Mouse (Mus musculus) mature B cell (primary cell): ENCODE results near the gene Olfr510.
"Not testable (repeated sequence)": the region's sequence is repeated elsewhere in the genome, so short reads cannot be mapped to it uniquely, and the experiment has no call there.

Experiments
- in situ Hi-C: fragments of 300-500 bp; cut with MboI; formaldehyde crosslinking; loops from 2 replicates; pipeline ENCODE4 v1.14.3; 2019

Olfr510 gene

DNA sequence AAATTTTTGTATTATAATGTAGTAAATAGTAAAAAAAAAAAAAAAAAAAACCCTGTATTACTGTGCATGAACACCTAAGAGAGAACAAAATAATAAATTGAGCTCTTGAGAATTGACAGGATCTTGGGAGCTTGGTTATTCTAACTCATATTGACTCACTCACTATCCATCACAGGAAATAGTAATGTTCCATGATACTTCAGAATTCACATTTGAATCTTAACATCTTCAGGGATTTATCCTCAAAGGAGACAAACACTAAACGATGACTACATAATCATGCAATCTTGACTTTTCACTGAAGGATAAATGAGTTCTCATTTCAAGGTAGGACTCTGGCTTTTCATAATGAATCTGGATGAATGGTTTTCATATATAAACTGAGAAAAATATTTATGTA is at the start of gene Olfr510:
TSS of gene Olfr510 (plus strand) at position 301 of the 400 bp plus-strand sequence.
- in situ Hi-C loops = no loop called here

DNA sequence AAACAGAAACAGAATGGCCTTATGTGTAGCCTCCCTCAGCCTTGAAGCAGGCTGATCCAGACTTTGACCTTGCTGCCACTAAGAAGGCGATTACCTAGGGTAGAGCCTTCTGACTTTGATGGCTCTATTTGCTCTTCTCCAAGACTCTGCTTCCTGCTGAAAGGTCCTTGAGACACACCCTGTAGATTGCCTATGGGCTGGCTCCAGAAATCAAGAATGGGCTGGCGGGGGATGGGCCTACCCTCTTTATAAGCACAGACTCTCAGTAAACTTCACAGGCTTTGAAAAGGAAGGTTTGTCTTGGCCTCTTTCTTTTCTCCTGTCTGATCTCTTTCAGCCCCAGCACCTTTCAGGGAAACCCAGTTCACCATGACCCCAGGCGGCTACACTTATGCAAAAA is 49.4 kb upstream of the Olfr510 start:
- in situ Hi-C loops = not testable (repeated sequence)

DNA sequence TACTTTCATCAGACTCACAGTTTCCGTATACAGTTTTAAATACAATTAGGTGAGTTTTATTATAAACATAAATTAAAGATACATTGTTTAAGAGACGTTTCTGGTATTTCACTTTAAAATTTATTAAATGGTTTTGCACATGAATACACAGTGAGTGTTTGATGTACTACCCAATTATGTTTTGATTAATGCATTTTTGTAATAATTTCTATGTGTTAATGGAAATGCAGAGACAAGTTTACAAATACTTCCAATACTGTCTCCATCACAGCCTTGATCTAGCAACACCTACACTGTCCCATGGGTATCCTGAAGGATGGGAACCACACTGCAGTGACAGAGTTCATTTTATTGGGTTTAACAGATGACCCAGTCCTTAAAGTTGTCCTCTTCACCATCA is 44.7 kb upstream of the Olfr510 start, which contains the start of gene Olfr507:
TSS of gene Olfr507 (plus strand) at position 301 of the 400 bp plus-strand sequence.
- in situ Hi-C loops = no loop called here

DNA sequence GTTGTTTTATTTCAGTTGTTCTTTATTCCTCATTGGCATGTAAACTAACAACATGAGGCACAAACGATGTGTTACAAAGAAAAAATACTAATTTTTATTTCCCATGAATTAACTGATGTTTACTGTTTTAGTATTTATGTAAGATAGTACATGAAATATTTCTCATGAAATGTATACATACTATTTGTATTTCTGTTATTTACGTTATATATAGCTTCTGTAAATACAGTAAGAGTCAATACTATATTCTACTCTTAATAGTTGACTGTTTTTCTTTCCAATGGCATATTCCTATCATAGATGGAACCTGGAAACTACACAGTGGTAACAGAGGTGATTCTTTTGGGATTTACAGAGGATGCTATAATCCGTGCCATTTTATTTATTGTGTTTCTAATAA is 36.5 kb upstream of the Olfr510 start, which contains the start of gene Olfr508:
TSS of gene Olfr508 (plus strand) at position 301 of the 400 bp plus-strand sequence.
- in situ Hi-C loops = no loop called here

DNA sequence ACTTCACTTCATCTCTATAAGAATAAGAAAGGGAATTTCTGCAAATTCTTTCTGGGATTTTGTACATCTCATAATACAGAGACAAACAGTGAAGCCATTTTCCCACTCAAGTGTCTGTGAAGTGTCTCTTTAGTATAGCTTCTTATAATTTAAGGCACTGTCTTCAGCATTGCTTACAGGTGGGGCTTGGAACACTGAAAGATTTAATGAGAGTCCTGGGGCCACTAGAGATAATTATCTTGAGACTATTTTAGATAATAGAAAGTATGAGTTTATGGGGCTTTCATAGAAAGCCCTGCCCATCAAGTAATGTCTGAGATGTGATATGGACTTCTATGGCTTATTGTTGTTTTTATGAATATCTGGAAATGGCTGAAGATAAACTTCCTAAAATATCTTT is 14.4 kb upstream of the Olfr510 start, which contains the start of gene Olfr509:
TSS of gene Olfr509 (minus strand) at position 101 of the 400 bp plus-strand sequence.
- in situ Hi-C loops = no loop called here

DNA sequence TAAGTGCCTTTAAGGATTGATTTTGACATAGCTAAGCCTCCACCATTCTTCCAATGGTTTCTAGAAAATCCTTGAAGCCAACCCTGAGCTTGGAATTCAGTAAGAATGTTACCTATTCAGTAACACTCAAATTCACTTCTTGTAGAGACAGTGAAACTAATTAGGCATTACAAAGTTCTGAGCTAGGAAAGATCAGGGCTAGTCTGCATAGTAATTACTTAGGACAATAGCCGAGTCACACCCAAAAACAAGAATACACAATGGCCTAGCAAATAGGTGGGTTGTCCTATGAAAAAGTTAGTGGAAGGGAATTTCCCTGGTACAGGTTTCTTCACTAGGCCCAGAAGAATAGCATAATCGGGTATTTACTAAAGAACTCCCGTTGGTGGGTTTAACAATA is 3.8 kb upstream of the Olfr510 start:
- in situ Hi-C loops = no loop called here

- in situ Hi-C loops = no loop called here
Measured at GRCm38 (mm10) chr7:108671058-108671457, 4.8 kb downstream of the Olfr510 start.

GRCm38 (mm10) chr7:108678886-108679285 is 12.7 kb downstream of the Olfr510 start:
- in situ Hi-C loops = no loop called here

DNA sequence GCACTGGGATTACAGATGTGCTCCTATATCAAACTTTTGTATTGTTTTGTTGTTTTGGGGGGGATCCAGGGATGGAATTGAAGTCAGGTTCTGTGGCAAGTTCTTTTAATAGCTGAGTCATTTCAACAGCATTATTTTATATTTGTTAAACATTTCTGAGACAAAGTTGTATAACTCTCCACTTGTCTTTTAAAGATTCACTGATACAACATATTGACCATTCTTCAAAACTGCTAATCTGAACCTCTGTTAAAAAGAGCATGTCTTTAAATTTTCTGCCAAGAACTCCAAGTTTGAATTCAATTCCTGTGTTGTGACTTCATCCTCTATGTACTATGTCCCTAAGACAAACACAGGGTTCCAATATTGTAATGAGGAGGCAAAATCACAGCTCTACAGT is 46.8 kb downstream of the Olfr510 start, which contains the start of gene Olfr512:
TSS of gene Olfr512 (plus strand) at position 301 of the 400 bp plus-strand sequence.
- in situ Hi-C loops = no loop called here
